Mouse (Mus musculus) stomach, postnatal 0 days (tissue): ENCODE results near the gene Nfkbiz. TPM values are rescaled to one million over a fixed set of nuclear protein-coding genes. Genes with fewer than 3 reads are reported as not detected.
"Not testable (repeated sequence)": the region's sequence is repeated elsewhere in the genome, so short reads cannot be mapped to it uniquely, and the experiment has no call there.

Source experiments
- ATAC-seq: fragments of 200-750 bp; cut with Nextera tagmentation; 2 replicates; pipeline ENCODE4 v1.8.0; 2017; ENCODE audit not compliant: low FRiP score, low TSS enrichment
- DNase-seq: peaks from one replicate; pipeline ENCODE4 v3.0.0-alpha.2; 2016; ENCODE audit warnings: low spot score
- H3K27ac ChIP-seq: fragments of 300-500 bp; sonication (generic); replicated peaks from 2 replicates; pipeline ENCODE4 v1.5.1; 2014; ENCODE audit warnings: mild to moderate bottlenecking, control low read depth
- H3K27me3 ChIP-seq: fragments of 300-500 bp; sonication (generic); 2 replicates; pipeline ENCODE4 v1.6.1; 2014; ENCODE audit warnings: low read length; ENCODE audit not compliant: control insufficient read depth, insufficient read depth
- H3K36me3 ChIP-seq: fragments of 300-500 bp; sonication (generic); 2 replicates; pipeline ENCODE4 v1.6.1; 2014; ENCODE audit warnings: low read length, mixed read lengths; ENCODE audit not compliant: control insufficient read depth, insufficient read depth
- H3K4me1 ChIP-seq: fragments of 300-500 bp; sonication (generic); replicated peaks from 2 replicates; pipeline ENCODE4 v1.6.1; 2014; ENCODE audit warnings: antibody characterized with exemption; ENCODE audit not compliant: control insufficient read depth, insufficient read depth
- H3K4me2 ChIP-seq: fragments of 300-500 bp; sonication (generic); replicated peaks from 2 replicates; pipeline ENCODE4 v1.6.1; 2014; ENCODE audit warnings: low read depth, mild to moderate bottlenecking, control low read depth, moderate library complexity
- H3K4me3 ChIP-seq: fragments of 300-500 bp; sonication (generic); 2 replicates; pipeline ENCODE4 v1.5.1; 2014; ENCODE audit warnings: low read depth, low read length, control low read depth
- H3K9ac ChIP-seq: fragments of 300-500 bp; sonication (generic); 2 replicates; pipeline ENCODE4 v1.6.1; 2014; ENCODE audit warnings: mild to moderate bottlenecking, low read length, control low read depth, mixed read lengths
- H3K9me3 ChIP-seq: fragments of 300-500 bp; sonication (generic); 2 replicates; pipeline ENCODE4 v1.6.1; 2016; ENCODE audit warnings: low read length; ENCODE audit not compliant: control insufficient read depth
- CTCF ChIP-seq: IDR thresholded peaks from 2 replicates; pipeline ENCODE4 v1.5.1; 2016; ENCODE audit warnings: antibody characterized with exemption, low read depth, mild to moderate bottlenecking, moderate library complexity
- EP300 ChIP-seq: optimal IDR thresholded peaks from 2 replicates; pipeline ENCODE3; 2016; ENCODE audit warnings: antibody characterized with exemption
- WGBS: fragments of 180-500 bp; shearing (Covaris S2); extraction: QIAGEN DNeasy Blood & Tissue Kit; methylation state at CpG from one replicate; pipeline ENCODE4 v1.1.7; 2014; 5-methylcytosine and 5-hydroxymethylcytosine counted together
- polyA plus RNA-seq: library from polyadenylated mRNA; unstranded; fragments of >200 nt; fragmentation: Nextera tagmentation; extraction: Ambion mirVana; gene quantifications from 2 replicates; pipeline ENCODE4 v1.2.1, GENCODE M21; 2015

Nfkbiz gene
- polyA plus RNA-seq, 1 experiment from 2014 or later, result 9.1 TPM

- ATAC-seq (0 out of 2 replicates have a peak, but pooled peaks have one; percentile 35), DNase-seq (peak; percentile 60)
- 21% methylated on average over 7 of the region's 7 CpGs for WGBS
- Histone ChIP-seq H3K4me1 (no peaks in the 10 kb centered on the region), H3K9me3 (no peaks in the 10 kb centered on the region), H3K27ac (no peak overlapping the region), H3K27me3 (no peaks in the 10 kb centered on the region), H3K9ac (no peak overlapping the region), H3K4me3 (no peak overlapping the region), H3K36me3 (no peaks in the 10 kb centered on the region), H3K4me2 (no peak overlapping the region)
- TF ChIP-seq EP300, result no peak
- peak; percentile 100 for TF ChIP-seq CTCF
These were observed 24.6 kb upstream of the Nfkbiz start for GRCm38 (mm10) chr16:55863149-55863815.

DNA sequence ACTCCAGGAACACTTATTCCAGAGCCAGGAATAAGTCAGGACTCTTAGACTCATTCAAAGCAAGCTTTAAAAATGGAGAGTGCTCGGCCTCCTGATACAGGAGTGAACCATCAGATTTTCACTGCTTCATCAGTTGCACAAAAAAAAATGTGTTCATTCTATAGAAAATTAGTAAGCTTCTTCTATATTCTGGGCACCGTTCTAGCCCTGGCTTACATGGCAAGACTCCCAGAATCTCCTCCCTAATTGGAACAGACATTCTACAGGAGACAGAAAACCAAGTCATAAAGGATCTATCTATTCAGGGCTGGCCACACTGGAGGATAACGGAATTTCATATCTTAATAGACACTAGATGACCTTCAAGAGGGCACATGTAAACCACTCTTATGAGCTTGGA is 22.4 kb upstream of the Nfkbiz start:
- DNase-seq, result no peak
- no peaks in the 10 kb centered on the region for H3K36me3 ChIP-seq
- 75% methylated on average over 3 of the region's 3 CpGs for whole genome bisulfite sequencing
- no peaks in the 10 kb centered on the region for H3K4me1 ChIP-seq
- ATAC-seq, result no peak
- H3K27ac ChIP-seq, result no peak overlapping the region
- H3K4me3 ChIP-seq, result no peak overlapping the region
- TF ChIP-seq CTCF (no peak), EP300 (no peak)
- no peaks in the 10 kb centered on the region for H3K9me3 ChIP-seq
- H3K9ac ChIP-seq, result no peak overlapping the region
- H3K27me3 ChIP-seq, result no peaks in the 10 kb centered on the region
- no peak overlapping the region for H3K4me2 ChIP-seq

DNA sequence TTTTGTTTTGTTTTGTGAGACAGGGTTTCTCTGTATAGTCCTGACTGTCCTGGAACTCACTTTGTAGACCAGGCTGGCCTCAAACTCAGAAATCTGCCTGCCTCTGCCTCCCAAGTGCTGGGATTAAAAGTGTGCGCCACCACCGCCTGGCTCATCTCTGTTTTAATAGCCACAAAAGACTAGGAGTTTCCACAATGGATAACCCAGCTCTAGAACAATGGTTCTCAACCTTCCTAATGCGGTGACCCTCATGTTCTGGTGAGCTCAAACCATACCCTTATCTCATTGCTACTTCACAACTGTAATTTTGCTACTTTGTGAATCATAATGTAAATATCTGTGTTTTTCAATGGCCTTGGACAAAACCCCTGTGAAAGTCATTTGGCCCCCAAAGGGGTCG is 20.7 kb upstream of the Nfkbiz start:
- H3K4me2 ChIP-seq, H3K9ac ChIP-seq, ATAC-seq, H3K36me3 ChIP-seq, DNase-seq, H3K4me1 ChIP-seq, H3K4me3 ChIP-seq, H3K27me3 ChIP-seq, H3K9me3 ChIP-seq, H3K27ac ChIP-seq: not testable (repeated sequence)
- 88% methylated on average over 4 of the region's 4 CpGs for WGBS

GRCm38 (mm10) chr16:55858465-55858864 is 19.8 kb upstream of the Nfkbiz start:
- Histone ChIP-seq H3K27ac (no peak overlapping the region), H3K9me3 (no peaks in the 10 kb centered on the region), H3K4me1 (no peaks in the 10 kb centered on the region), H3K4me3 (no peak overlapping the region), H3K36me3 (no peaks in the 10 kb centered on the region), H3K9ac (no peak overlapping the region), H3K27me3 (no peaks in the 10 kb centered on the region), H3K4me2 (no peak overlapping the region)
- 63% methylated on average over 6 of the region's 6 CpGs for WGBS
- DNase-seq (peak; percentile 83), ATAC-seq (peak; percentile 71)
- TF ChIP-seq EP300 (no peak), CTCF (peak; percentile 79)

DNA sequence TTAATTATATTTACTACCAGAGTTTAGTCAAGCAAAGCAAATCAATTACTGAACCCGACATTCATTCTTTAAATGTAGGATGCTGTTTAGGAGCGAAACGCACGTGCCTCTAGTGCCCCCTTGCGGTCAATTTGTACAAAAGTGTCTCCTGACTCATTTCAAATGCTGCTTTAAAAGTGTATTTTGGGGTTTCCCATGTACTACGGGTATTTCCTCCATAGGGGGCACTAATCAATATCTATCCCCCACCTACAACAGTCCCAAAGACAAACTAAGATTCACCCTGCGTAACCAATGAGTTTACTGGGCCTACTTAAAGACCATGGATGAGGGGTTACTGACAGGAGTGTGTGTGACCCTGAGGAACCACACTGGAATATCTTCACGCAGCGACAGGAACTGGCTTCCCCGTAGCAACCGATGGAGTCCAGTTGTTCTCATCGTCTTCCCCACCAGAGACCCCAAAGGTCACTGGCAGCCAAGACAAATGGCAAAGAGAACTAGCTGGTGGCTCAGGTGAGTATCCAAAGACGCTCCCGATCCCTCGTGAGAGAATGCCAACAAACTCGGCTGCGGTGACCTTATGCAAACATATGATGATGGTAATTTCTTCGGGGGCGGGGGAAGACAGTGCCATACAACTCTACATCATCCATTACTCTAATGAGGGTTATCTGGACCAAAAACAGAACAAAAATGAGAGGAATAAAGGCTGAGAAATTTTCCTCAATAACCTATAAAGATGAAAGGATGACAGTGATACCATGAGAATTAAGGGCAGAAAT is 14.4 kb upstream of the Nfkbiz start:
- Histone ChIP-seq H3K9me3 (no peaks in the 10 kb centered on the region), H3K27me3 (no peaks in the 10 kb centered on the region), H3K4me2 (no peak overlapping the region), H3K27ac (no peak overlapping the region), H3K4me1 (no peaks in the 10 kb centered on the region), H3K4me3 (no peak overlapping the region), H3K9ac (no peak overlapping the region), H3K36me3 (no peaks in the 10 kb centered on the region)
- WGBS, result 47% methylated on average over 19 of the region's 19 CpGs
- peak; percentile 71; the same call in 1 of the 2 replicates for ATAC-seq
- TF ChIP-seq CTCF (peak; percentile 97), EP300 (no peak)
- DNase-seq, result peak; percentile 79

DNA sequence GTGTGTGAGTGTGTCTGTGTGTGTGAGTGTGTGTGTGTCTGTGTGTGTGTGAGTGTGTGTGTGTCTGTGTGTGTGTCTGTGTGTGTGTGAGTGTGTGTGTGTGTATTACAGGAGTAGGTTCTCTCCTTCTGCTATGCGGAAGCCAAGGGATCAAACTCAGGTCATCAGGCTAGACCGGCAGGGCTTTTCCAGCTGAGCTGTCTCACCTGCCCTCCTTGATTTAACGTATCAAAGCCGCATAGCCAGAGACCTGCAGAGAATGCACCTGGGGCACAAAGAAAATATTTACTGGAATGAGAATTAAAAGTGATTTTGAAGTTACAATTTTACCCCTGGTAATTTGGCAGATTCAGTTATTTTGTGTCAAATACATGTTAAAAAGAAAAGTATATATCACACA is 13.8 kb upstream of the Nfkbiz start:
- H3K27me3 ChIP-seq, result no peaks in the 10 kb centered on the region
- TF ChIP-seq EP300 (no peak), CTCF (no peak)
- ATAC-seq (no peak), DNase-seq (no peak)
- no peaks in the 10 kb centered on the region for H3K36me3 ChIP-seq
- H3K9ac ChIP-seq, result no peak overlapping the region
- 36% methylated on average over 4 of the region's 4 CpGs for WGBS
- no peaks in the 10 kb centered on the region for H3K4me1 ChIP-seq
- no peak overlapping the region for H3K4me3 ChIP-seq
- no peaks in the 10 kb centered on the region for H3K9me3 ChIP-seq
- H3K27ac ChIP-seq, result no peak overlapping the region
- no peak overlapping the region for H3K4me2 ChIP-seq
